Mouse (Mus musculus) spleen, adult 12 weeks (tissue): ENCODE measurements around the gene Olfr1261.

Source experiments
- DNase-seq: peaks from one replicate; pipeline ENCODE4 v3.0.0; 2022; ENCODE audit warnings: low spot score

The Olfr1261 gene

DNA sequence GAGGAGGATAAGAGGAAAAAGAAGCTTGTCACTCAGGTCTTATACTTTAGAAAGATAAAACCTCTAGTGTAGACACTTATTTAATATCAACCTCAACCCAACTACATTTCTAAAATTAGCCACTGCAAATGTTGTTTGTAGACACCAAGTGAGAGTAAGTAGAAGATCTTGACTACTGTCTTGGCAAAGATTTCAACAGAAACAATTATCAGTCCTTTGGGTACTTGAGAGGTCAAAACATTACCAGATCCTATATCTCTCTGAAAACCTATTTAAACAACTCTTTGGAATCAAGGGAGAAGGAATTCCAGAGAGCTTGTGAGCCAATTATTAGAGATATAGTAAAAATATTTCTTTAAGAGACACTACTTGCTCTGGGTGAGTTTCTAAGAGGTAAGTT lies at the start of gene Olfr1261:
Olfr1261 (plus strand) TSS at position 301 of the 400 bp plus-strand sequence.
- DNase-seq = no peak

- DNase-seq = no peak
These were observed 42.5 kb upstream of the Olfr1261 start, which contains the start of gene Olfr1259 for GRCm38 (mm10) chr2:89948564-89948963. Gene Olfr1259, minus strand, starts transcription at chr2:89948664.

DNA sequence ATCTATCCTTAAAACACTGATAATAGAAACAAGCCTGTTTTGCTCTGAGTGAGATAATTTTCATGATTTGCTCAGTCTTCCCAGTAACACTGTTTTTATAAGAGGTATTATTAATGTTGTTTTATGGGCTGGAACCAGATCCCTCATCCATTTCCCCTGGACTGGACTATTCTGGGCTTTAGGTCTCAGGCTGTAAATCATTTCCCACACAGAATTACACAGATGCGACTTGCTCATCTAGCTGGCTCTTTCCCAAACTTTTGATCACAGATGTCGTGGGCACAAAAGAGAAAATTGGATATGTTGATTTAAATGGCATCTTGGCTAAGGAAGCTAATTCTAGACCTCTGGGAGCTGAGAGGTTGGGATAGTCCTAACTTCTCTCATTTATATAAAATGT lies 16.8 kb upstream of the Olfr1261 start, which contains the start of gene Olfr1260:
Olfr1260 (plus strand) TSS at position 157 of the 400 bp plus-strand sequence.
- no peak for DNase-seq

GRCm38 (mm10) chr2:89977709-89978108 lies 13.3 kb upstream of the Olfr1261 start:
- DNase-seq = no peak

DNA sequence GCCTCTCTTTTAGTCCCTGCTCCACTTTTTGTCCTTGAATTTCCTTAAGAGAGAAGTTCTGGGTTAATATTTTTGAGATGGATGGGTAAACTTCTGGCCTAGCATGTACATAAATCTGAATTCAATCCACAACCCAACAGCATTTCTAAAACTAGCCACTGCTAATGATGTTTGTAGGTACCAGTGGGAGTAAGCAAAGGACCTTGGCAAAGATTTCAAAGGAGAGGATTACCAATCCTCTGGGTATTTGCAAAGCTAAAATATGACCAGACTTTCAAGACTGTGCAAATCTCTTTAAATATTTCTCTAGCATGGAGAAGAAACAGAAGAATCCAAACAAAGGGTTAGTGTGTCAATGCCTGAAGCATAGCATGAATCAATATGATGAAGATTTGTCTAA lies 8.8 kb downstream of the Olfr1261 start, which contains the start of gene Olfr1262:
Olfr1262 (plus strand) TSS at position 301 of the 400 bp plus-strand sequence.
- DNase-seq = no peak

GRCm38 (mm10) chr2:90011831-90012230 lies 20.8 kb downstream of the Olfr1261 start, which contains the start of gene Olfr1263:
Gene Olfr1263, plus strand, starts transcription at chr2:90012131.
- DNase-seq = no peak

DNA sequence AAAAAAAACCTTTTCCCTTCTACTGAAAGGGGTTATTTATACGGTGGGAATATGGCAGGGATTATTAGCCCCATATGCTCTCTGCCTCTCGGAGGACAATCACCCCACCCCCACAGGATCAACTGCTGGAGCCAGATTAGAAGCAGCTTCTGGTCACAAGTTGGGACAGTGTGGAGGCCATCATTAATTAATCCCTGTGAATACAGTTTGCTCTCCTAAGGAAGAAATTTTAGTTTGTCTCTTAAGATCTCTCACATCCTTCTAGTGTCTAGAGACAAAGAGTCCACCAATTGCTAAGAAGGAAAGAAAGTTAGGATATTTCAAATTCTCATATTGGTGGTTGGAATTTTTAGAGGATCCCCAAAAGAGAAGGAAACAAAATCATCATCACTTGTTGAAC lies 34.5 kb downstream of the Olfr1261 start, which contains the start of gene Olfr1264:
Olfr1264 (minus strand) TSS at position 101 of the 400 bp plus-strand sequence.
- no peak for DNase-seq

GRCm38 (mm10) chr2:90035037-90035436 lies 44.0 kb downstream of the Olfr1261 start, which contains the start of gene Olfr1265:
Gene Olfr1265, plus strand, starts transcription at chr2:90035337.
- DNase-seq = no peak
